Mouse (Mus musculus) C2C12 (cell line): Measurements from ENCODE around the gene C4b.

Experiments used
- CEBPB ChIP-seq: IDR thresholded peaks from one replicate; pipeline ENCODE4 v1.6.1; 2011; ENCODE audit warnings: low read depth, mild to moderate bottlenecking, control low read depth, moderate library complexity
- CTCF ChIP-seq: IDR thresholded peaks from one replicate; pipeline ENCODE4 v1.5.1; 2011; ENCODE audit not compliant: control insufficient read depth, insufficient read depth, insufficient read length
- MAX ChIP-seq: IDR thresholded peaks from one replicate; pipeline ENCODE4 v1.6.1; 2011; ENCODE audit warnings: mild to moderate bottlenecking, control low read depth
- MYOD1 ChIP-seq: IDR thresholded peaks from one replicate; pipeline ENCODE4 v1.6.1; 2011; ENCODE audit warnings: low read depth; ENCODE audit not compliant: control insufficient read depth, insufficient read length
- MYOG ChIP-seq: IDR thresholded peaks from one replicate; pipeline ENCODE4 v1.6.1; 2011; ENCODE audit not compliant: control insufficient read depth, insufficient read length; ENCODE audit errors: extremely low read depth
- USF1 ChIP-seq: IDR thresholded peaks from one replicate; pipeline ENCODE4 v1.6.1; 2011; ENCODE audit warnings: low read depth, mild to moderate bottlenecking, control low read depth, moderate library complexity

- TF ChIP-seq CTCF = no peak
- TF ChIP-seq USF1 = no peak
- no peak for TF ChIP-seq MYOD1
- TF ChIP-seq MAX = no peak
- no peak for TF ChIP-seq CEBPB
- TF ChIP-seq MYOG = no peak
These were observed 60.5 kb downstream of the C4b start for GRCm38 (mm10) chr17:34683179-34683578.
